Mouse (Mus musculus) myocyte (in vitro differentiated cells): ENCODE data around the gene Rps6kb2.

Source experiments
- MAX ChIP-seq: IDR thresholded peaks from one replicate; pipeline ENCODE4 v1.6.1; 2011; ENCODE audit warnings: low read depth, mild to moderate bottlenecking, control low read depth
- POLR2A ChIP-seq: IDR thresholded peaks from one replicate; pipeline ENCODE4 v1.6.1; 2011; ENCODE audit warnings: low read depth, mild to moderate bottlenecking, control low read depth, moderate library complexity; ENCODE audit not compliant: insufficient read length

DNA sequence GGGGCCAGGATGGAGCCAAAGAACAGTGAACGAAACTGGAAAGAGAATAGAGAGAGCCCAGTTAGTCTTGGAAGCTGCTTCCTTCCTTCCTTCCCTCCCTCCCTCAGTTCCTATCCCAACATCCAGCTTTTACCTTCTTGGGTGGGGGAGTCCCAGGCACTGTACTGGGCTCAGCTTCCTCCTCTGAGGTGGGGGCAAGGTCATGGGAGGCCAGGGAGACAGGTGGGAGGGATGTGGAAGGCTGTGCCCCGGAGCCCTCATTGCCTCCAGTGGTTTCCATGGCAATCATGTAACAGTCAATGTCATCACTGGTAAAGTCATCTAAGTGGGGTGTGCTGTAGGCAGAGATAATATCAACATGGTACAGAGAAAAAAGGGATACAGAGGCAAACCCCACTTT lies 32.9 kb upstream of the Rps6kb2 start:
- TF ChIP-seq MAX (no peak), POLR2A (no peak)
